Mouse (Mus musculus) urinary bladder, postnatal 10 days (tissue): ENCODE data around the gene Plk3.

Experiments
- DNase-seq: peaks from one replicate; pipeline ENCODE4 v3.0.0; 2022; ENCODE audit warnings: low spot score

Gene Plk3

GRCm38 (mm10) chr4:117119636-117120035, 14.1 kb downstream of the Plk3 start:
- DNase-seq, result no peak

DNA sequence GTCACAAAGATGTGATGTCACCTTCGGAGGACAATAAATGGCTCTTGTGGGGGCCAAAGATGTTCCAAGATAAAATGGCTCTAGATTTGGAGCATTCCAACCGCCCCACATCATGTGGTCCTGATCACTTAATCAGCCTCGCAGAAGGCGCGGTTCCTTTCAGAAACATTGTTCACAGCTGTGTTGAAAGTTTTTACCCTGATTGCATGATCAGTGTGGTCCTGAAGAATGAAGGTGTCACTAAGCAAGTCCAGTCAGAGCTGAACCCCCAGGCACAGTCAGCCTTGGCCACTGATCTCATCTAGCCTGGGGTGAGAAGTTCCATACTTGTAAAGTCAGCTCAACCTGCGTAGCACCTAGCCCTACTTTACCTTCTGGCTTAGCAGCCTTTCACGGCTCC, 15.8 kb downstream of the Plk3 start:
- DNase-seq, result no peak

DNA sequence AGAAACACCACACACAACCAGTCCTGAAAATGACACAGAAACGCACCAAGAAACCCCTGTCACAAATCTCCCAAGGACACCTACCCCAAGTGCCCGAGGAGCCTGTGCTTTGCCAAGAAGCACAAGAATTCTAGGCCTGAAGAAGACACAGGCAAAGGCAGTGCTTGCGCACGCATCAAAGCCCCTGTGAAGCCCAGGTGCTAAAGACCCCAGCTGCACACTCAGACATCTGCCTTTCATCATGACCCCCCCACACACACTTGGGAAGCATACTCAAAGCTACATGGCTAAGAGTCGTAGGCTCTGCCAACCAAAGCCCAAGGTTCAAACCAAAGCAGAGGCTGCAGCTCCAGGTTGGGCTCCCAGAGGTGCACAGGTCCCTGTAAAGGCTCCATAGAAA, 18.2 kb downstream of the Plk3 start:
- DNase-seq, result no peak

DNA sequence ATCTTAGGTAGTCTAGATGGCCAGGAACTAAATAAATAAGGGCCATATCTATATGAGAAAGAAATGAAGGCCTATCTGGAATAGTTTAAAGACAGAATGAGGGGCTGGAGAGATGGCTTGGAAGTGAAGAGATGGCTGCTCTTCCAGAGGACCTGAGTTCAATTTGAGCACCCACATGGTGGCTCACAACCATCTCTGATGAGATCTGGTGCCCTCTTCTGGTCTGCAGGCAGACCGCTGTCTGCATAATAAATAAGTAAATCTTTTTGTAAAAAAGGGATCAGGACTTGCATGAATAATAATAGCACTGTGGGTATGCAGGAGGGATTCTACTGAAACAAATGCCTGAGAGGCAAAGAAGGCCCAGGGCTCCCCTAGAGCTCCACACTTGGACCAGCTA, 20.5 kb downstream of the Plk3 start:
- DNase-seq, result no peak

DNA sequence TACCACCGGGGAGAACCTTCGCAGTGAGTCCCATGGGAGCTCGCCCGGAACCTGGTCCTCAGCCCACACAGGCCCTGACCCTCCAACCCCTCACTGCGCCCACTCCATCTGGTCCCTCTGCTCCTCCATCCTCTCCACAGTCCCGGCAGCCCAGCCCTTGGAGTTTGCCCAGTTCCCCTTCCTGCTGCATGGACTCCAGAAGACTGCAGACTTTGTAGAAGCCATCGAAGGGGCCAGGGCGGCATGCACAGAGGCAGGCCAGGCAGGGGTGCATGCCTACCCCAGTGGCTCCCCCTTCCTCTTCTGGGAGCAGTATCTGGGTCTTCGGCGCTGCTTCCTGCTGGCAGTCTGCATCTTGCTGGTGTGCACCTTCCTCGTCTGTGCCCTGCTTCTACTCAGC, 22.8 kb downstream of the Plk3 start:
- DNase-seq, result no peak

- DNase-seq, result no peak
These were observed 23.5 kb downstream of the Plk3 start for GRCm38 (mm10) chr4:117110249-117110648.

- DNase-seq, result no peak
These were observed 24.4 kb downstream of the Plk3 start for GRCm38 (mm10) chr4:117109330-117109729.

DNA sequence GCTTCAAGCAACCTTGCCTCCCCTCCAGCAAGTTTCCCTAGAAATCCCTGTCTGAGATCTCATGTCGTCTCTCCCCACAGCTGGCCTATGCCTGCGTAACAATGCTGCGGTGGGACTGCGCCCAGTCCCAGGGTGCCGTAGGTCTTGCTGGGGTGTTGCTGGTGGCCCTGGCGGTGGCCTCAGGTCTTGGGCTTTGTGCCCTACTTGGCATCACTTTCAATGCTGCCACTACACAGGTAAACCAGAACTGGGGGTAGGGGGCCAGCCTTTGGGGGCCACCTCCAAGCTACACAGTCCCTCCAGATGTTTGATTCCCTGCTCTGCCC, 25.3 kb downstream of the Plk3 start:
- no peak for DNase-seq

DNA sequence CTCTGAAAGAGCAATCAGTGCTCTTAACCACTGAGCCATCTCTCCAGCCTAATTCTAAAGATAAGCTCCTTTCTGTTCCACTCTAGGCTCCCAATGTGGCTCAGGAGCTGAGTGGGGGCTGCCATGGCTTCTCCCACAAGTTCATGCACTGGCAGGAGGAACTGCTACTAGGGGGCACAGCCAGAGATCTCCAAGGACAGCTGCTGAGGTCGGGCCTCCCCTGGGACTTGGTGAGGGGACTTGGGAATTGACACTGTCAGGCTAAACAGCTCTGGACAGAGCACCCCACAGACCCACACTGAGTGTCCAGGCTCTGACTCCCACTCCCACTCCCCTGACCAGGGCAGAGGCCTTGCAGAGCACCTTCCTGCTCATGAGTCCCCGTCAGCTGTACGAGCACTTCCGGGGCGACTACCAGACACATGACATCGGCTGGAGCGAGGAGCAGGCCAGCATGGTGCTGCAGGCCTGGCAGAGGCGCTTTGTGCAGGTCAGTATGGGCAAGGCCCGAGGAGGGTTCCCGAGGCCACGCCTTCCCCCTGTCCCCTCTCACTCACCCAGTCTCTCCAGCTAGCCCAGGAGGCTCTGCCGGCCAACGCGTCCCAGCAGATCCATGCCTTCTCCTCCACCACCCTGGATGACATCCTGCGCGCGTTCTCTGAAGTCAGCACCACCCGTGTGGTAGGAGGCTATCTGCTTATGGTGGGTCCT, 25.8 kb downstream of the Plk3 start:
- DNase-seq, result no peak

GRCm38 (mm10) chr4:117105127-117105526, 28.6 kb downstream of the Plk3 start:
- no peak for DNase-seq

GRCm38 (mm10) chr4:117104672-117105071, 29.1 kb downstream of the Plk3 start:
- no peak for DNase-seq

- no peak for DNase-seq
These were observed 32.5 kb downstream of the Plk3 start for GRCm38 (mm10) chr4:117101218-117101617.

DNA sequence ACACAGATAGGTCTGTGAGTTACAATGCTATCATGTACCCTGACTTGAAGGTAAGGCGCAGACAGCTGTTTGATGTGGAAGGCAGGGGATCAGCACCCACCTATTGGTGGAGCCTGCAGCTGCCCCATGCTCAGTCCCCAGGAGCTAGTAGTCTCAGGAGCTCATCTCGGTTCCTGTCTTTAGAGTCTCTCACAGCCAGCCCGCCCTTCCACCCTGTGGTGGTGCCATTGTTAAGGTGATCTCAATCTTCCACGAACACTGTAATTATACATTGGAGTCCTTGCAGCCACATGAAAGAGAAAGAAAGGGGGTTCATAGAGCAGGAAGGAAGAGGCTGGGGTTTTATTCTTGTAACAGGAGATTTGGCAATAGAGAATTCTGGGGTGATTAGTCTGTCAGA, 33.7 kb downstream of the Plk3 start:
- DNase-seq, result no peak

DNA sequence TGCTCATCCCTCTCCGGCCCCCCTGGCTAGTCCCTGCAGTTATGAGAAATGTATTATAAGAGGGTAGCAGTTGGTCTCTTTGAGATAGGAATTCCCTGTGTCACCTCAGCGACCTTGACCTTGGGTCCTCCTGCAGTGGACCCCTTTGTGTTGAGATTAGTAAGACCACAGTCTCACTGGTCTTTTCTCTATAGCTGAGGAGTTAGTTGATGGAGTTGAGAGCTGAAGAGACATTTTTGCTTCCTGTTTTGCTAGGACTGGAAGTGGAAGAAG, 35.1 kb downstream of the Plk3 start:
- DNase-seq, result no peak

GRCm38 (mm10) chr4:117097969-117098763, 35.6 kb downstream of the Plk3 start:
- no peak for DNase-seq

- DNase-seq, result no peak
These were observed 37.1 kb downstream of the Plk3 start for GRCm38 (mm10) chr4:117096666-117097065.

DNA sequence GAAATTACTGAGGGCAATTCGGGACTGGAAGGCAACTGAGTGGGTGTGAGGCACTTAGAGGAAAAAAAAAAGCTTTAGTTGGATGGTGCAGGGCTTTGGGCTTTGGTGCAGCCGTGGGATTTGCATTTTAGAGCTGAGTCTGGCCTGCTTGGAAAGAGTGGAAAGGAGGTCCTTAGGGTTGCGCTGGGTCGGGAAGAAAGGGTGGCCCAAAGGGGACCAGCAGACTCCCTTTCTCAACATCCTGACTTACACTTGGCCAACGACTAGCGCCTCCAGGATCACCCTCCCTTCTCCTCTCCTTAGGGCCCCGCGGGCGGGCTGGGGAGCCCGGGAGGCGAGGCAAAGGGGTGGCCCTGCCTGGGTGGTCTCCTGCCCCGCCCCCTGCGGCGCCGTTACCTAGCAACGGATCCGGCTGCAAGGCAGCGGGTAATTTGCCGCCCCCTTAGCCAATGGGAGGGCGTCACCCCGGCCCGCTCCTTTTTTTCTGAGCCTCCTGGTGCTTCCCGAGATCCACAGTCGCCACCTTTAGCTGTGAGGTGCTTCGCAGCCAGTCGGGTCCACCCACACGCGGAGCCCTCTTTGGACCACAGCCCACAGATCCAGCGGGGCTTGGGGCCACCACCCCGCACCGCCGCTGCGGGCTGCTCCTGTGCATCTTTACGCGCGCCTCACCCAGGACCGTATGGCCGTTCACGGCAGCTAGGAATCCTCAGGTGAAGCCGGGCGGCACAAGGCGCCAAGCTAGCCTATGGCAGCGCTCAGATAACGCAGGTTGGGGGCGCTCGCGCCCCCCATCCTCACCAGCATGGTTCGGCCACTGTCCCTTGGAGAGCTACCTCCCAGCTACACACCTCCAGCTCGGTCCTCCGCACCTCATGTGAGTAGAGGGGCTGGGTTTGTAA, 38.0 kb downstream of the Plk3 start, which contains the start of gene Ptch2:
TSS of gene Ptch2 (plus strand) at position 525 of the 902 bp plus-strand sequence.
- no peak for DNase-seq

DNA sequence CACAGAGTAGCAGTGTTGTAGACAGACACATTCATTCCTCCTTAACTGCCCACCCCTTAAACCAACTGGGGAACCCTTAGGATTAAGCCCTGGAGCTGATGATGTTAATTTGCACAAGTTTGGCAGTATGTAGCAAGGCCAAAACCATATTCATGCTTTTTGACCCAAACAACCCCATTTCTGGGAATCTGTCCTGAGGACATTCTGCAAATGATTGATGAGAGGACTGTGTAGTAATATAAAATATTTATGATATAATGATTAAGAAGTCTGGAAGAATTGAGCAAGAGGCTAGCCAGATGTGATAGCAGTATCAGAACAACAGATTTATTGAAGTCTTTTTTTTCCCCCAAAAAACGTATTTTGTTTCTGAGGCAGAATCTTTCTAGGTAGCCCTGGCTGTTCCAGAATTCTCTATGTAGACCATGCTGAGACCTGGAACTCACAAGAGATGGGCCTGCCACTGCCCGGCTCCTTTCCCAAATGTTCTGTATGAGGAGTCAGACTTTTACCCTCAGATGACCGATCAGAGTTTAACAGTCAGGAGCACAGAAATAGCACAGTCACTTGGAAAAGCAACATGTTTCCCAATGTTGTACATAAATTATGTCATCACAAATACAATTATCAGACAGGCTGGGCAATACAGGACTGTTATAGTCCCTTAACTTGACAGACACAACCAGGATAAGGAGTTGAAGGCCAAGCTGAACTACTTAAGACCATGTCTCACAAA, 39.0 kb downstream of the Plk3 start:
- no peak for DNase-seq

GRCm38 (mm10) chr4:117090586-117090985, 43.2 kb downstream of the Plk3 start:
- no peak for DNase-seq

GRCm38 (mm10) chr4:117087948-117088640, 45.7 kb downstream of the Plk3 start:
- no peak for DNase-seq
